Comparison of ENCODE assay signal across 13 mouse cellular contexts in the genomic region with DNA sequence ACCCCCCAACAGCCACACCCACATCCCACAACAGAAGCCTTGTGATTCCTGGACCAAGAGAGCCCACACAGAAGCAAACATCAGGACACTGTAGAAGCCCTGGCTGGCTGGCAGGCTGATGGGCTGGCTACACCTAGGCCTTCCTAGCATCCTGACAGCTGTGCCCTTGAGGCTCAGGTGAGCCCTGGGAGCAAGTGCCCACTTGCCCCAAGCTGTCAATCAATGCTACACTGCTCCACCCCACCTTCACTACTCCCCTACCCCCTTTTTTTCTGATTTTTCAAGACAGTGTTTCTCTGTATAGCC. TPM values are rescaled to one million over a fixed set of nuclear protein-coding genes. Genes with fewer than 3 reads are reported as not detected.
DNase-seq lines count a peak whose midpoint lies in the region; ATAC-seq and TF ChIP-seq lines count a peak whose summit lies in the region.
"Had no signal": no experiment of that assay in that cellular context is flagged by ENCODE, and none has a peak within 500 bp of the region (broad histone marks: within the 10 kb centered on the region; RNA-seq: fewer than 3 reads in every experiment).

No protein-coding gene starts in this region.

- H3K4me1 ChIP-seq in heart, embryonic 16.5 days (ENCODE audit: control insufficient read depth, insufficient read depth, low read length) = peaks cover 39% of the 10 kb centered on the region
- peaks cover 80% of the 10 kb centered on the region for H3K4me1 ChIP-seq in megakaryocyte, embryonic 14.5 days
- peaks cover 28% of the 10 kb centered on the region for H3K4me1 ChIP-seq in olfactory bulb, adult 2 months (ENCODE audit: control insufficient read depth, insufficient read depth, low read length)
- no peaks in the 10 kb centered on the region for H3K4me1 ChIP-seq in thymus, adult 2 months (replicated peaks; ENCODE audit: control insufficient read depth, insufficient read depth, low read length)

- intact Hi-C loops in heart, postnatal 14 days (cut with DNase I) = no loop called here

- H3K4me2 ChIP-seq in heart, embryonic 16.5 days (ENCODE audit: low read depth, low read length) = peak overlapping the region; percentile 57

- TF ChIP-seq POLR2A in olfactory bulb, adult 2 months (IDR thresholded peaks at IDR 0.05; ENCODE audit: insufficient read depth, low read depth, low read length) = no peak
- TF ChIP-seq POLR2A in thymus, adult 2 months (IDR thresholded peaks at IDR 0.05; ENCODE audit: control insufficient read depth, extremely low read depth, insufficient read depth, low read length, poor library complexity) = no peak

- peak; percentile 35 for ATAC-seq in frontal cortex, adult (ENCODE audit: low TSS enrichment)
- 0 out of 2 replicates have a peak, but pooled peaks have one; percentile 12 for ATAC-seq in heart, embryonic 16.5 days (replicated peaks; ENCODE audit: extremely low read depth, insufficient read depth, low FRiP score)
- ATAC-seq in megakaryocyte, adult 5-6 weeks (ENCODE audit: poor library complexity, severe bottlenecking) = no peak
- ATAC-seq: activated CD4-positive, CD25-positive, alpha-beta regulatory T cell, adult 4 months had no signal

- H3K27ac ChIP-seq in heart, embryonic 16.5 days (ENCODE audit: low read length) = peak overlapping the region; percentile 76
- peak overlapping the region; percentile 12; the same call in 1 of the 2 replicates for H3K27ac ChIP-seq in olfactory bulb, adult 2 months (ENCODE audit: insufficient read depth, low read depth, low read length)
- no peak overlapping the region for H3K27ac ChIP-seq in thymus, adult 2 months (ENCODE audit: control insufficient read depth, insufficient read depth, low read length)

- H3K36me3 ChIP-seq in heart, embryonic 16.5 days (ENCODE audit: control insufficient read depth, insufficient read depth) = no peaks in the 10 kb centered on the region
- peaks cover 24% of the 10 kb centered on the region for H3K36me3 ChIP-seq in megakaryocyte, embryonic 14.5 days (replicated peaks; ENCODE audit: low read length)
- H3K36me3 ChIP-seq in thymus, adult 2 months (ENCODE audit: control insufficient read depth, insufficient read depth, low read length) = no peaks in the 10 kb centered on the region

- H3K9me3 ChIP-seq in heart, embryonic 16.5 days (replicated peaks; ENCODE audit: control insufficient read depth, low read length) = peaks cover 6% of the 10 kb centered on the region
- H3K9me3 ChIP-seq in megakaryocyte, embryonic 14.5 days = peaks cover 21% of the 10 kb centered on the region

- DNase-seq in frontal cortex, postnatal 14 days (ENCODE audit: low spot score in 2 of 2) = no peak
- no peak for DNase-seq in heart, postnatal 14 days
- DNase-seq in thymus, adult 2 months = no peak
- DNase-seq: adrenal gland, postnatal 25 days; cerebellum, adult 8-10 months; kidney, postnatal 25 days; midbrain, embryonic 14.5 days had no signal

- H3K9ac ChIP-seq in heart, embryonic 16.5 days (ENCODE audit: low read length) = peak overlapping the region; percentile 49

- H3K27me3 ChIP-seq in heart, embryonic 16.5 days (ENCODE audit: control insufficient read depth, insufficient read depth, low read length) = no peaks in the 10 kb centered on the region
- H3K27me3 ChIP-seq in megakaryocyte, embryonic 14.5 days (replicated peaks) = peaks cover 6% of the 10 kb centered on the region
- no peaks in the 10 kb centered on the region; the same call in 1 of the 2 replicates for H3K27me3 ChIP-seq in thymus, adult 2 months (ENCODE audit: control insufficient read depth, insufficient read depth, low read length)

- peak overlapping the region; percentile 8; the same call in 1 of the 2 replicates for H3K4me3 ChIP-seq in heart, embryonic 16.5 days (ENCODE audit: low read length)
- H3K4me3 ChIP-seq in megakaryocyte, embryonic 14.5 days (replicated peaks) = peak overlapping the region; percentile 91
- no peak overlapping the region for H3K4me3 ChIP-seq in olfactory bulb, adult 2 months (ENCODE audit: insufficient read depth, low read depth, low read length)
- H3K4me3 ChIP-seq in thymus, adult 2 months (ENCODE audit: control insufficient read depth, insufficient read depth, low read length) = no peak overlapping the region

- no peak for TF ChIP-seq CTCF in olfactory bulb, adult 2 months (IDR thresholded peaks at IDR 0.05; ENCODE audit: insufficient read depth, low read depth, low read length)
- no peak for TF ChIP-seq CTCF in thymus, adult 2 months (IDR thresholded peaks at IDR 0.05; ENCODE audit: borderline replicate concordance, control insufficient read depth, extremely low read depth, insufficient read depth, low read length, poor library complexity)

RNA-seq across cellular contexts. Expression of a gene that starts 32.0 kb away (rescaled TPM):
- polyA plus RNA-seq in heart, embryonic 16.5 days (2015; fragmentation: Nextera tagmentation; extraction: Ambion mirVana) = 11.7 and 15.3 TPM in 2 replicates
- total RNA-seq in heart, postnatal 14 days (2021) = 10 to 100 TPM; 22.9 to 25.9 TPM
- 0.65 and 1.6 TPM in 2 replicates for polyA plus RNA-seq in megakaryocyte, embryonic 14.5 days (2012; ENCODE audit: insufficient read depth, low replicate concordance)
- total RNA-seq in megakaryocyte, adult 5-6 weeks (2015) = 0.02 and 0.05 TPM in 2 replicates
- 0.20 and 0.37 TPM in 2 replicates for total RNA-seq in megakaryocyte, adult 5-6 weeks (2017)
- 127 TPM in 1 of 2 replicates, not detected in the other for polyA plus RNA-seq in olfactory bulb, adult 2 months (2012; ENCODE audit: insufficient read depth, insufficient read length, low replicate concordance, missing spikeins)
- polyA plus RNA-seq in thymus, adult 2 months (2012; rRNA removed) = 4.2 and 5.5 TPM in 2 replicates

Comparison
In these comparisons a context has a peak if more than half of its experiments do, and no peak if none do; other contexts are left out.
1. H3K4me3 ChIP-seq: peak in heart, embryonic 16.5 days (single experiment) and megakaryocyte, embryonic 14.5 days (single experiment); none in olfactory bulb, adult 2 months (single experiment) and thymus, adult 2 months (single experiment).